Mouse (Mus musculus) midbrain, embryonic 11.5 days (tissue): ENCODE measurements at regions not wholly inside any gene's neighbourhood (a gene's known extent, or its start where the extent isn't known, plus 50 kb on each side); places are given as distances from the start of the nearest gene placed in this dataset.

Source experiments
- ATAC-seq: fragments of 200-750 bp; cut with Nextera tagmentation; 2 replicates; pipeline ENCODE4 v1.8.0; 2017; ENCODE audit warnings: moderate TSS enrichment, moderate library complexity; ENCODE audit not compliant: low FRiP score
- DNase-seq: peaks from one replicate; pipeline ENCODE4 v3.0.0; 2015; ENCODE audit warnings: low spot score; ENCODE audit errors: missing footprints
- H3K27ac ChIP-seq: fragments of 300-500 bp; sonication (generic); 2 replicates; pipeline ENCODE4 v1.5.1; 2014; ENCODE audit warnings: low read depth, low read length
- H3K27me3 ChIP-seq: fragments of 300-500 bp; sonication (generic); 2 replicates; pipeline ENCODE4 v1.6.1; 2014; ENCODE audit warnings: mild to moderate bottlenecking, low read length, moderate library complexity, mixed read lengths; ENCODE audit not compliant: control insufficient read depth, insufficient read depth
- H3K36me3 ChIP-seq: fragments of 300-500 bp; sonication (generic); 2 replicates; pipeline ENCODE4 v1.6.1; 2014; ENCODE audit warnings: mild to moderate bottlenecking, low read length, moderate library complexity, mixed read lengths; ENCODE audit not compliant: control insufficient read depth, insufficient read depth
- H3K4me1 ChIP-seq: fragments of 300-500 bp; sonication (generic); 2 replicates; pipeline ENCODE4 v1.6.1; 2014; ENCODE audit warnings: low read length; ENCODE audit not compliant: control insufficient read depth, insufficient read depth
- H3K4me2 ChIP-seq: fragments of 300-500 bp; sonication (generic); 2 replicates; pipeline ENCODE4 v1.6.1; 2014; ENCODE audit warnings: mild to moderate bottlenecking, moderate library complexity
- H3K4me3 ChIP-seq: fragments of 300-500 bp; sonication (generic); 2 replicates; pipeline ENCODE4 v1.5.1; 2014; ENCODE audit warnings: low read depth, low read length
- H3K9ac ChIP-seq: fragments of 300-500 bp; sonication (generic); 2 replicates; pipeline ENCODE4 v1.6.1; 2014; ENCODE audit warnings: low read length
- H3K9me3 ChIP-seq: fragments of 300-500 bp; sonication (generic); 2 replicates; pipeline ENCODE4 v1.6.1; 2016; ENCODE audit warnings: low read length; ENCODE audit not compliant: control insufficient read depth
- WGBS: fragments of 180-500 bp; shearing (Covaris S2); extraction: QIAGEN DNeasy Blood & Tissue Kit; methylation state at CpG from one replicate; pipeline ENCODE4 v1.1.7; 2014; 5-methylcytosine and 5-hydroxymethylcytosine counted together

DNA sequence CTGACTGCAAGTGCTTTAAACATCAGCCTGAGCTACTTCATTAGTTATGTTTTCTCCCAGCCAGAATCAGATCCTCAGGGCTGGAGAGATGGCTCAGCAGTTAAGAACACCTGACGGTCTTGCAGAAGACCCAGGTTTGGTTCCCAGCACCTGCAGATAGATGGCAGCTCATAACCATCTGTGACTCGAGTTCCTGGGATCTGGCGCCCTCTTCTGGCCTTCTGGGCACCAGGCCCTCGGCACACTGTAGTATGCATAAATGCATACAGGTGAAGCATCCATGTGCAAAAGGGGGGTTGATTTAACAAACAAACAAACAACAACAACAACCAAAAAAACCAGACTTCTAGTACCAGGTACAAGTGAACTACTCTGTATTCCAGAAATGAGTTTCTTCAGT, 297.7 kb upstream of the Tgfbr2 start:
- no peaks in the 10 kb centered on the region for H3K36me3 ChIP-seq
- ATAC-seq (no peak), DNase-seq (no peak)
- no peak overlapping the region for H3K27ac ChIP-seq
- no peaks in the 10 kb centered on the region for H3K27me3 ChIP-seq
- H3K4me3 ChIP-seq, result no peak overlapping the region
- no peaks in the 10 kb centered on the region for H3K4me1 ChIP-seq
- peaks cover 2% of the 10 kb centered on the region; the same call in 1 of the 2 replicates for H3K9me3 ChIP-seq
- 66% methylated on average over 4 of the region's 4 CpGs for whole genome bisulfite sequencing
- H3K9ac ChIP-seq, result no peak overlapping the region
- H3K4me2 ChIP-seq, result no peak overlapping the region

DNA sequence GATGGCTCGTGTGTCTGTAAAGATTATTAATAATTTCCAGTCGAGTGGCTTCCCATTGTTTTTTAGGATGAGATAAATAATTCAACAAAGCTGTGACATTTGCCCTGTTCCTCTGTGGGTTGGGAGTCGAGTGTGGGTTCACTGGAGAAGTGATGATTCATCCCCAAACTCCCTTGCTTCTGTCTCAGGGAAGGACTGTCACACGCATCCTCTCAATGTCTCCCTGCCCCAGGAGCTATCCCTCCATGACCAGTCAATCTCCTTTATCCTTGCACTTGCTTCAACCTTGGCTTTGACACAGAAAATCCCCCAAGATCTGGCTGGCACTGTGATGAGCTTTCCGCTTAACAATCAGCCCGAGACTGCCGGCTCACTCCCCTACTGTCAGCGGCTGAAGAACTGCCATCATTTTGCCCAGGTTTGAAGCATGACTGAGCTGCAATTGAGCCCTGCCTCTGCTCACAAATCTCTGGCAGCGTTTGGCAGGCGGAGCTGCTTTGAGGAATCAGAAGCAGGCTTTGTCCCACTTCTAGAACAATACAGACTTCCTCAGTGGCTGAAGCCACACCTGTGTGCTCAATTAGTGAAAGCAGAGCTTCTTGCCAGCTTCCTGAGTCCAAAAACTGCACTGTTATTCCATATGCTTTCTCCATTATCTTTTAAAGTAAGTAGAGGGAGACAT, 293.6 kb upstream of the Tgfbr2 start:
- Histone ChIP-seq H3K4me1 (no peaks in the 10 kb centered on the region), H3K36me3 (no peaks in the 10 kb centered on the region), H3K27ac (no peak overlapping the region), H3K9ac (no peak overlapping the region), H3K9me3 (peaks cover 2% of the 10 kb centered on the region; the same call in 1 of the 2 replicates), H3K27me3 (no peaks in the 10 kb centered on the region), H3K4me2 (no peak overlapping the region), H3K4me3 (no peak overlapping the region)
- DNase-seq (peak; percentile 82), ATAC-seq (no peak)
- WGBS, result 50% methylated on average over 10 of the region's 10 CpGs

DNA sequence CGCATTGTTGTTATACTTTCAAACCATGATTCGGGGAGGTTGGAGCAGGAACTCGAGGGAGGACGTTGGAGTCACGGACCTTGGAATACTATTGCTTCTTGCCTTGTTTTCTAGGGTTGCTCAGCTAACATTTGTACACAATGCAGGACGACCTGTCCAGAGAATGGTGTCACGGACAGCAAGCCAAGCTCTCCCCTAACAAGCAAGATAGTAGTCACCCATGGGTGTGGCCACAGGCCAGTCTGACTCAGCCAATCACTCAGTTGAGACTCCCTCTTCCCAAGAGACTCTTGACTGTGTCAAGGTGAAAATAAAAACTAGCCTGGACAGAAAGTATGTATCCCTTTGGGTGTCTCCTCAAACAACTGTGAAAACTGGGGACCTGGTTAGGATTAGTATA, 291.2 kb upstream of the Tgfbr2 start:
- H3K4me2 ChIP-seq, result no peak overlapping the region
- H3K36me3 ChIP-seq, result no peaks in the 10 kb centered on the region
- H3K9ac ChIP-seq, result no peak overlapping the region
- ATAC-seq, result no peak
- DNase-seq, result no peak
- H3K27me3 ChIP-seq, result no peaks in the 10 kb centered on the region
- no peaks in the 10 kb centered on the region for H3K4me1 ChIP-seq
- H3K4me3 ChIP-seq, result no peak overlapping the region
- WGBS, result 94% methylated on average over 7 of the region's 7 CpGs
- H3K9me3 ChIP-seq, result no peaks in the 10 kb centered on the region
- H3K27ac ChIP-seq, result no peak overlapping the region

DNA sequence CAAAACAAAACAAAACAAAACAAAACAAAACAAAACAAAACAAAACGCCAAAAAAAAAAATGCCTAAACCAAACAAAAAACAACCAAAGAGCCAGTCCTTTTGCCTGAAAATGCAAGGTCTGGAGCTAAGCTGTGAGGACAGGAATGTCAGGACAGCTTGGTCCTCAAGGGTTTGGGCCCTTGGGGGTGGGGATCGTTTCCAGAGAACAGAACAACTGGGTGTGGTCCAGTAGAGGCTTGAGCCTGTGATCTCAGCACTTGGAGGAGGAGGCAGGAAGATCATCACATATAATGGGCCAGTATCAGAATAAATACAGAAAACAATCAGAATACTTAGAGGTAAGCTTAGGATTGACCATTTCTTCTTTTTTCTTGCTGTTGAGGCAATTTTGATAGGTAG, 289.5 kb upstream of the Tgfbr2 start:
- no peaks in the 10 kb centered on the region for H3K27me3 ChIP-seq
- H3K9ac ChIP-seq, result no peak overlapping the region
- H3K9me3 ChIP-seq, result no peaks in the 10 kb centered on the region
- no peak overlapping the region for H3K4me2 ChIP-seq
- no peak overlapping the region for H3K4me3 ChIP-seq
- H3K27ac ChIP-seq, result no peak overlapping the region
- 88% methylated on average over 2 of the region's 2 CpGs for WGBS
- H3K4me1 ChIP-seq, result no peaks in the 10 kb centered on the region
- ATAC-seq (no peak), DNase-seq (no peak)
- H3K36me3 ChIP-seq, result no peaks in the 10 kb centered on the region

DNA sequence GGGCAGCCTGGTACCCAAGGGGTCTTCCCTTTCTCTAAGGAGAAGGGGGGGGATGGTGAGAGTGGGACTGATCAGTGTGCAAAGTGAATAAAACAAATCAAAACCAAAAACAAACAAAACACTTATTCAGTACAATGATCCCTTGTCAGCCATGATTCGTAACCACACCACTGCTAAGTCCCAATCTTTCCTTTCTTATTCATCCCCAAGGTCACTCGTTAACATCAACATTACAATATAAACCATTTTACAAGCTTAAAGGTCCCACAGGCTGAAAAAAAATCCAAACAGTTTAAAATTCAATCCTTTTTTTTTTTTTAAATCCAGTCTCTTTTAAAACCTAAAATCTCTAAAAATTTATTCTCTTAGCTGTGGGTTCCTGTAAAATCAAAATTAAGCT, 287.1 kb upstream of the Tgfbr2 start:
- no peak for ATAC-seq

DNA sequence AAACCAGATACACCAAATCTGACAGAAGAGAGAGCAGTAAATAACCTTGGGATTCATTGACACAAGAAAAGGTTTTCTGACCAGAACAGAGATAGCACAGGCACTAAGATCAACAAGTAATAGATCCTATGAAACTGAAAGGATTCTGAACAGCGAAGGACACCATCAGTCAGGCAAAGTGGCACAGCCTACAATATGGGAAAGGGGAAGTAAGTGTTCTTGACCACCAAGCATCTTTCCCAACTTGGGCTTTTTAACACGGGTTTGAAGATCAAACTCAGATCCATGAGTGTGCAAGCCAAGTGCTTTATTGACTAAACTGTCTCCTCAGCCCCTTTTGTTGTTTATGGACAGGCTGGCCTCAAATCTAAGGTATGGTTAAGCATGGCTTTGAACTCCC, 284.9 kb upstream of the Tgfbr2 start:
- Histone ChIP-seq H3K9me3 (no peaks in the 10 kb centered on the region), H3K36me3 (no peaks in the 10 kb centered on the region), H3K27me3 (no peaks in the 10 kb centered on the region), H3K9ac (no peak overlapping the region), H3K4me1 (no peaks in the 10 kb centered on the region), H3K4me2 (no peak overlapping the region), H3K4me3 (no peak overlapping the region), H3K27ac (no peak overlapping the region)
- ATAC-seq (no peak), DNase-seq (no peak)
- WGBS, result 86% methylated on average over 2 of the region's 2 CpGs

More for the DNA sequence above, 287.1 kb upstream of the Tgfbr2 start:
- no peaks in the 10 kb centered on the region for H3K4me1 ChIP-seq
- WGBS, result 81% methylated on average over 2 of the region's 2 CpGs
- no peak overlapping the region for H3K4me3 ChIP-seq
- H3K27ac ChIP-seq, result no peak overlapping the region
- no peak overlapping the region for H3K4me2 ChIP-seq
- no peaks in the 10 kb centered on the region for H3K27me3 ChIP-seq
- no peaks in the 10 kb centered on the region for H3K9me3 ChIP-seq
- H3K9ac ChIP-seq, result no peak overlapping the region
- no peaks in the 10 kb centered on the region for H3K36me3 ChIP-seq
- no peak for DNase-seq

DNA sequence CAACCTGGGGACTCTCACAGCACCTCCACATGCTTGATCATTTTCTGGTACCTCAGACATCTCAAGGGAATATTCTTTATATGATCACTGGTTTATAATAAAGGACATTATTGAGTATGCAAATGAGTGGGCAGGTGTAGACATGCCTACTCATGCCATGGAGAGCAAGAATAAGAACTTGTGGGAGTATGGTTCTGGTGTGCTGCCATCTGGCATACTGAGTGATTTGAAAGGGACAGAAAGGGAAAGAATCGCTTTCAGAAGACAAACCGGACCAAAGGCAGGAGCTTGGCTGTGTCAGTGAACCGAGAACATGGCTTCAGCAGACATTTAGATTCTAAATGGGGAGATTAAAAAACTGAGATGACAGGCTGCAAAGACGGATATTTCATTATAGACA, 276.9 kb upstream of the Tgfbr2 start:
- no peaks in the 10 kb centered on the region for H3K9me3 ChIP-seq
- ATAC-seq (no peak), DNase-seq (peak; percentile 6)
- 86% methylated on average over 4 of the region's 4 CpGs for WGBS
- no peaks in the 10 kb centered on the region for H3K27me3 ChIP-seq
- no peak overlapping the region for H3K4me2 ChIP-seq
- H3K36me3 ChIP-seq, result no peaks in the 10 kb centered on the region
- H3K4me3 ChIP-seq, result no peak overlapping the region
- H3K4me1 ChIP-seq, result no peaks in the 10 kb centered on the region
- H3K9ac ChIP-seq, result no peak overlapping the region
- no peak overlapping the region for H3K27ac ChIP-seq

DNA sequence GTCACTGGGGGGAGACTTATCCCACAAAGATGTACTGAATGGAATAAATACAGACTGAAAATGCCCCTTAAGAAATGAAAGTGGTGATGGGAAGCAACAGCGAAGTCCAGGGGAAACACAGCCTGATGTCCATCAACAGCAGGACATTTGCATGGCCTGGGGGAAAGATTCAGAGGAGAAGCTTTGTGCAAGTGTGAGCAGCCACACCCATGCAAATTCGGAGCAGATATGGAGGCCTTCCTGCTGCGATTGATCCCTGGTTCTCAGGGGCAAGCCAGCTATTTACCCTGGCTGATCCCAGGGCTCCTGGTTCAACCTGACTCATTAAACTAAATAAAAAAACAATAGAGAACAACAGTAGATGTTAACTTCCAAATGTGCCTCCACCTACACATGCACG, 275.7 kb upstream of the Tgfbr2 start:
- no peaks in the 10 kb centered on the region for H3K36me3 ChIP-seq
- H3K4me3 ChIP-seq, result no peak overlapping the region

DNA sequence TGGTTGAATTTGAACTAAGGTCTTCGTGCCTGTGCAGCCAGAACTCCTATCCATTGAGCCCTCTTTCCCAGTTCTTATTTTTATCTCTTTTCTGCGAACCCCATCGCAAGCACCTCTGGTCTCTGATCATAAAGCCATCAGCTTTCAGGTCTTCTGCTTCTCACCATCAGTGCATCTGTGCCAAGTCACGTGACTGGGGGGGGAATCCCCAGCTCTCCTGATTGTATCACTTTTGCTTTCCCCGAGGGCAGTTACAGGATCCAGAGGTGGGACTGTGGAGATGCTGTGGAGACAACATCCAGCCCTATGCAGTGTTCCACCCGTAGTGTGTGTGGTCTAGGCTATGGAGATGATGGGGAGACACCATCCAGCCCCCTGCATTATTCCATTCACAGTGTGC, 272.6 kb upstream of the Tgfbr2 start:
- no peaks in the 10 kb centered on the region for H3K27me3 ChIP-seq
- no peaks in the 10 kb centered on the region for H3K4me1 ChIP-seq
- ATAC-seq (no peak), DNase-seq (no peak)
- H3K36me3 ChIP-seq, result no peaks in the 10 kb centered on the region
- no peaks in the 10 kb centered on the region for H3K9me3 ChIP-seq
- H3K9ac ChIP-seq, result no peak overlapping the region
- no peak overlapping the region for H3K27ac ChIP-seq
- 83% methylated on average over 6 of the region's 6 CpGs for WGBS
- no peak overlapping the region for H3K4me3 ChIP-seq
- no peak overlapping the region for H3K4me2 ChIP-seq

More for the DNA sequence above, 275.7 kb upstream of the Tgfbr2 start:
- no peaks in the 10 kb centered on the region for H3K27me3 ChIP-seq
- DNase-seq (no peak), ATAC-seq (no peak)
- H3K9ac ChIP-seq, result no peak overlapping the region
- H3K4me2 ChIP-seq, result no peak overlapping the region
- H3K27ac ChIP-seq, result no peak overlapping the region
- no peaks in the 10 kb centered on the region for H3K9me3 ChIP-seq
- no peaks in the 10 kb centered on the region for H3K4me1 ChIP-seq
- 86% methylated on average over 4 of the region's 4 CpGs for WGBS
